ENCODE assay signal across 24 mouse cellular contexts in genomic region chr12:98557013-98557677, GRCm38 (mm10). TPM values are rescaled to one million over a fixed set of nuclear protein-coding genes. Genes with fewer than 3 reads are reported as not detected.
"Had no signal": no experiment of that assay in that cellular context is flagged by ENCODE, and none has a peak within 500 bp of the region (broad histone marks: within the 10 kb centered on the region; RNA-seq: fewer than 3 reads in every experiment).

No protein-coding gene starts in this region.

- ATAC-seq: midbrain, embryonic 13.5 days; midbrain, embryonic 16.5 days had no signal

- H3K27me3 ChIP-seq: liver, embryonic 13.5 days; megakaryocyte, embryonic 14.5 days; midbrain, embryonic 13.5 days; neural tube, embryonic 12.5 days had no signal

- H3K9me3 ChIP-seq: liver, embryonic 13.5 days; midbrain, embryonic 10.5 days; midbrain, embryonic 13.5 days; neural tube, embryonic 12.5 days had no signal

- H3K36me3 ChIP-seq: liver, embryonic 13.5 days; midbrain, embryonic 13.5 days; neural tube, embryonic 12.5 days had no signal

- H3K4me1 ChIP-seq: liver, embryonic 13.5 days; megakaryocyte, embryonic 14.5 days had no signal

- H3K4me3 ChIP-seq: layer of hippocampus, adult 2 months; liver, embryonic 13.5 days; megakaryocyte, embryonic 14.5 days; midbrain, embryonic 10.5 days; midbrain, embryonic 13.5 days; neural tube, embryonic 12.5 days had no signal

- H3K27ac ChIP-seq: layer of hippocampus, adult 2 months; liver, embryonic 13.5 days; macrophage; midbrain, embryonic 10.5 days; midbrain, embryonic 13.5 days; neural tube, embryonic 12.5 days; stomach, postnatal 0 days had no signal

- DNase-seq: kidney, adult 18-20 months; kidney, adult 9 months; kidney, postnatal 14 days; kidney, postnatal 4 days; layer of hippocampus, adult 9-11 months; liver, embryonic 13.5 days; lung, adult 2 months; lung, postnatal 14 days; right cerebral cortex, adult 18-20 months; right cerebral cortex, postnatal 14 days; right cerebral cortex, postnatal 4 days; thymus, adult 2 months; thymus, postnatal 14 days; thymus, postnatal 4 days had no signal

RNA-seq across cellular contexts. Expression of gene Kcnk10, which starts 21.0 kb away (rescaled TPM):
- polyA plus RNA-seq: limb, embryonic 11.5 days; liver, embryonic 13.5 days; liver, embryonic 16.5 days; macrophage had no signal
